Mouse (Mus musculus) brown adipose tissue, adult 24 weeks (tissue): ENCODE measurements around the gene Hes3. TPM values are rescaled to one million over a fixed set of nuclear protein-coding genes. Genes with fewer than 3 reads are reported as not detected.
A peak's percentile ranks its signal among the peaks of the same experiment; 100 is the strongest.

Experiments used
- H3K27ac ChIP-seq: fragments of 200-500 bp; replicated peaks from 2 replicates; pipeline ENCODE4 v1.5.1; 2012; ENCODE audit warnings: low read depth, mild to moderate bottlenecking, low read length
- H3K4me1 ChIP-seq: fragments of 200-500 bp; 2 replicates; pipeline ENCODE4 v1.6.1; 2012; ENCODE audit warnings: low read length, mixed read lengths; ENCODE audit not compliant: control insufficient read depth, insufficient read depth, insufficient read length
- H3K4me3 ChIP-seq: fragments of 200-500 bp; 2 replicates; pipeline ENCODE4 v1.5.1; 2012; ENCODE audit warnings: low read depth, mild to moderate bottlenecking, low read length, moderate library complexity; ENCODE audit not compliant: insufficient read depth
- polyA plus RNA-seq: library from polyadenylated mRNA; stranded (reverse); fragments of >200 nt; gene quantifications from 2 replicates; pipeline ENCODE4 v1.2.4, GENCODE M21; 2012; ENCODE audit not compliant: missing spikeins, insufficient read depth, insufficient read length

Hes3 gene
- polyA plus RNA-seq, 1 experiment, result not detected

DNA sequence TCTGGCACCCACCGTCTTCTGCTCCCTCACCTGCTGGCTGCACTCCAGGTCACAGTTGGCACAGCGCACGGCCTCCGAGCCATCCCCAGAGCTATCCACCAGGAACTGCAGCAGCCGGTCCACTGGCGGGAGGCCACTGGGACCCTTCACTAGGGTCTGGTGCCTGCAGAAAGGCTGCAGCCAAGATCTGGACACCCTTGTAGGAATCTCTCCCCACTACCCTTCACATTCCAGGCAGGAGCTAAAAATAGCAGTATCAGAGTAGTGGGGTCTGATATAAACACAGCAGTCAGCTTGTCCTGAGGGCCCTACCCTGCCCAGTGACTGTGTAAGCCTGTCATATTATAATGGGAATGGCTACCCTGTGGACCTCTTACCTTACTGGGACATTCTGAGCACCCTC, 26.2 kb upstream of the Hes3 start:
- Histone ChIP-seq H3K4me3 (no peak overlapping the region), H3K4me1 (no peaks in the 10 kb centered on the region)

DNA sequence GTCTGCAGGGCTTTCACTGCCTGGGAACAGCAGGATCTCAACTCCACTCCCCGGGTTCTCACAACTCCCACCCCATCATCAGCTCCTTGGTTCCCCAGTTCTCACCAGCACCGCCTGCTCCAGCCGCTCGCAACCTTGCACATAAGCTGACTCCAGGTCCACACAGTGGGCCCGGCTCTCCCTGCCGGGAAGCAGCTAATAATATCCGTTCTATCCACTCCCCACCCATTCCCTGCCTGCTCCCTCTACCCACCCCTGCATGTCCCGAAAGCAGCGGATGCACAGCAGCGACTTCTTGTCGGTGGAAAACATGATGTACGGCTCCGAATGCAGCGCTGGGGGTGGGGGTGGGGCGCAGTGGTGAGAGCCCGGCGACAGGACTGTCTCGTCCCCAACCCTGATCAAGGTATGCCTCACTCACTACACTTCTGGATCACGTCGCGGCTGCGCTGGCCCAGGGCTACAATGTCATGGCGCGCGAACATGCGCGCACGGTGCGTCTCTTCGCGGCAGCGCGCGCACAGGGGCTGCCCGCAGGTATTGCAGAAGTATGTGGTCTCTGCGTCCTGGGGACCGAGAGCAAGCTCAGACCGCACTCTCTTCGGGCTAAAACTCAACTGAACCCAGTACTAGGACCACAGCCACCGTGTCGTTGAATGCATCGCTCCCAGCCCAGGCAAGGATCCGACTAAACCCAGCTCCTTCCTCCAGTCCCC, 24.2 kb upstream of the Hes3 start:
- no peak overlapping the region for H3K4me3 ChIP-seq

More for the DNA sequence above, 26.2 kb upstream of the Hes3 start:
- H3K27ac ChIP-seq, result no peak overlapping the region

DNA sequence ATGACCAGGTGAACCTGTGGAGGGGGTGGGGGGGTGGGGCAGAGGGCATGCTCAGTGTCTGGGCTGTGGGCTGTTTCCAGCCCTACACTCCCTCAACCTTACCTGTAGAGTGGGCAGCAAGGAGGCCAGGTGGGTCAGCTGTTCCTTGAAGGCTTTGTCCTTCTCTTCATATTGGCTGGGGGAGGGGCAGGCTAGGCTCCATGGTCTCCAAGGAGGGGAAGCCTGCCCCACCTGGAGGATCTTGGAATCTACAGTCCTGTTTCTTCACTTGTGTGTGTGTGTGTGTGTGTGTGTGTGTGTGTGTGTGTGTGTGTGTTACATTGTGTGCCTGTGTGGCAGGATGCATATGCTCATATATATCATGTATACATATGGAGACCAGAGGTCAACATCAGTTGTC, 22.5 kb upstream of the Hes3 start:
- H3K4me3 ChIP-seq, result no peak overlapping the region
- no peaks in the 10 kb centered on the region for H3K4me1 ChIP-seq

More for the DNA sequence above, 24.2 kb upstream of the Hes3 start:
- no peaks in the 10 kb centered on the region for H3K4me1 ChIP-seq
- no peak overlapping the region for H3K27ac ChIP-seq

DNA sequence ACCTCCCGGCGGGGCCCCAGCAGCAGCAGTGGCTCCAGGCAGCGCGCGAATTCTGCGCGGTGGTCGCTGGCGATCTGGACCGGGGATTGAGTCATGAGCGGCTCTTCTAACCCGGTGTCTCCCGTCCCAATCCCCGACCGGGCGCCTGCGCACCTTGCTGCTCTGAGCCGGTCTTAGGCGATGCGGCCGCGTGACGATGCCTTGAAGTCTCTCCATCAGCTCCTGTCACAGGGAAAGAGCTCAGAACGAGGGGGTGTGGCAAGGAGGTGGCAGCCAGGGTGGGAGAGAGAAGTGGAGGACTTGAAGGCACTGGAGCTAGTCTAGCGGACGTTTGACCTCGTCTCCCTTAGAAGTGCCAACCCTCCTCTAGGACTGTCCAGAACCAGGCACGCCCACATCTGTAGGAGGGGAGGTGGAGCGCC, 21.8 kb upstream of the Hes3 start:
- peak overlapping the region; percentile 49 for H3K4me3 ChIP-seq
- H3K27ac ChIP-seq, result no peak overlapping the region
- H3K4me1 ChIP-seq, result no peaks in the 10 kb centered on the region

More for the DNA sequence above, 22.5 kb upstream of the Hes3 start:
- H3K27ac ChIP-seq, result no peak overlapping the region

DNA sequence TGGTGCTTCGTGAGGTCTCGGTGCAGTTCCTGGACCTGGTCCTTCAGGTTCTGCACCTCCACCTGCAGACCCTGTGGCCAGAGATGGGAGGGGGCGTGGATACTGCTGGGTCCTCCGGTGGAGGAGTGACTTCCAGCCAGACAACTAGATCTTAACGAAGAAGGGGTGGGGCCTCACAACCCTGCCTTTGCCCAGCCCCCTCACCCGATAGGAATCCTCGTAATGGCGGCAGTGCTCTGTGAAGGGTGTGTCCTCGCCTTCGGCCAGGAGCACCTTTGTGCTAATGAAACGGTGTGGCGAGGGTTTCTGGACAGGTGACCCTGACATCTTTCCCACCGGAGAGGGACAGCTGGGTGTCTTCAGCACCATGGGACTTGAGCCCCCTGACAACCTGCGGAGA, 20.7 kb upstream of the Hes3 start:
- Histone ChIP-seq H3K4me1 (no peaks in the 10 kb centered on the region; the same call in 1 of the 2 replicates), H3K27ac (no peak overlapping the region), H3K4me3 (no peak overlapping the region)

DNA sequence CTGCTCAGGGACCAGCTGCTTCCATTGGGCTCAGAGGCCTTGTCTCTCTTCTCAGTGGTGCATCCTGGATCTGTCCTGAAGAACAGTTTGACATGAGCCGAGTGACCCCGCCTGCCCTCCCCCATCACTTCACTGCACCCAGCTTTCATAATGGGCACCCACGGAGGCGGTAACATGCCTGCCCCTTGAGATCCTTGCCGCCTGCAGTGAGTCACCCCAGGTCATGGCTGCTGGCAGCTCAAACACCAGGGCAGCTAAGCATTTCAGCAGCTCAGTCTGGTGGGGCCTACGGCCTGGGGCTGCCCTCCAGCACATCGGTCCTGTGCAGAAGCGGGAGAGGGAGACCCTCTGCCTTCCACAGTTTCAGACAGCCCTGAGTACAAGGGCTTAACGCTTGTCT, 16.1 kb upstream of the Hes3 start:
- H3K27ac ChIP-seq, result no peak overlapping the region
- H3K4me1 ChIP-seq, result no peaks in the 10 kb centered on the region; the same call in 1 of the 2 replicates
- no peak overlapping the region for H3K4me3 ChIP-seq

DNA sequence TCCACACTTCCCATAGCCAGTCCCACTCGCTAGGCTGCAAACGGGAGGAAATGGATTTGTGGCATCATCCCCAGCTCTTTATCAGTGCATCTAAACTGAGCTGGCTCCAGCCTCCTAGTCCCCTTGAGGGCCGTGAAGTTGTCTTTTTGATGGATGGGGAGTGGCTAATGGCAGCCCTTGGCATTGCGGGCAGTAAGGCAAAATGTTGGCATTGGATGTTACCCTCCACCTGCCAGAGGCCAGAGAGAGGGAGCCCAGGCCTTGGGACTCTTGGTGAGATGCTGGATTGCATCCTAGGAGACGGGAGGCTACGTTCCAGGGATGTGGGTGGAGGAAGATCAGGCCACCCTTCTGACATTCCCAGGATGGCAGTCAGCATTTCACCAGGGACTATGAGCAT, 14.5 kb upstream of the Hes3 start:
- no peaks in the 10 kb centered on the region; the same call in 1 of the 2 replicates for H3K4me1 ChIP-seq
- no peak overlapping the region for H3K27ac ChIP-seq
- no peak overlapping the region for H3K4me3 ChIP-seq

DNA sequence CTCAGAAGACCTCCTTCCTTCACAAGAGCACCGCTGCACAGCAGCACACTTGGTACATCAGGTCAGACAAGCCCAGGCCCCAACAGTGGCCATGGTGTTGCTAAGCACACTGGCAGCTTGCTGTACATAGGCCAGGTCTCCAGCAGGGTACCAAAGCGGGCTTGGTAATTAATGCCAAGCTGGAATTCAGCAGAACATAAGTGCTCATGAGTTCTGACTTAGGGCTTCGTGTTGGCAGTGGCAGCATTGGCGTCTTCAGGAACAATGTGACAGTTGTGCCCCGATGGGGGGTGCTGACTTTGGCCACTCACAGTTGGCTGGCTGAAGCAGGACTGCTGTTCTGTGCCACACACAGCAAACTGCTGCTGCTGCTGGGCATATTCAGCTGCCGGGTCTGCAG, 13.2 kb upstream of the Hes3 start:
- Histone ChIP-seq H3K4me3 (no peak overlapping the region), H3K27ac (no peak overlapping the region), H3K4me1 (no peaks in the 10 kb centered on the region; the same call in 1 of the 2 replicates)

DNA sequence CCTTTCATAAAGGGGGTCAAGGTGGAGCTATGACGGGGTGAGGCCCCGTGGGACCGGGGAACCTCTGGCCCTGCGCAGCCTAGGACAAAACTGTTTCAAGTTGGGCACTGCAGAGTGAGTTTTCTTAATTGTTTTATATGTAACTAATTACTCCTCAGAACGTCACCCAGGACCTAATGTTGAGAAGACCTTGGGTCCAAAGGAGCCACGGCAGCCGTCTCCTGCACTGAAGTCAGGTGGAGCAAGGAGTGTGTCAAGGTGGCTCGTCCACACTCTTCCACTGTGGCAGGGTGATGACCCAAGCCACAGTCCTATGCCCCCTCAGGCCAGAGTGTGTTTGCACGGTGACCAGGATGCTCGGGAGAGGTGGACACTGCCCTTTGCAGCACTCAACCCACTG, 11.7 kb upstream of the Hes3 start:
- no peak overlapping the region for H3K4me3 ChIP-seq
- H3K27ac ChIP-seq, result no peak overlapping the region
- H3K4me1 ChIP-seq, result peaks cover 3% of the 10 kb centered on the region; the same call in 1 of the 2 replicates

DNA sequence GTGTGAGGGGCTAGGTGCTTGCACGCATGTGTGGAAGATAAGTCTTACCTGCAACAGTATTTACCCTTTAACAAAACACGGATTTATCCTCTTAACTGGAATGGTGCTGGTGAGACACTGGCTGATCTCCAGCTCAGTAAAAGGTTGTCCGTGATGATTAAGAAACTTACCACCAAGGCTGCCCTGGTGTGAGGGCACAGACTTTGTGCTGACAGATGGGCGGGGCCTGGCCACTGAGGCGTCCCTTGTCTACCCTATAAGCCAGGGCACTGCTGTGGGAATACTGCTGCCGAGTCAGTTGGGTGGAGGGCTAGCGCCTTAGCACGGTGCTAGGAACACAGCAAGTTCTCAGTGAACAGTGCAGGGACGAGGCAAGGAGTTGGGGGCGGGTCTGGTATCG, 10.6 kb upstream of the Hes3 start:
- Histone ChIP-seq H3K4me3 (no peak overlapping the region), H3K4me1 (peaks cover 5% of the 10 kb centered on the region), H3K27ac (no peak overlapping the region)

DNA sequence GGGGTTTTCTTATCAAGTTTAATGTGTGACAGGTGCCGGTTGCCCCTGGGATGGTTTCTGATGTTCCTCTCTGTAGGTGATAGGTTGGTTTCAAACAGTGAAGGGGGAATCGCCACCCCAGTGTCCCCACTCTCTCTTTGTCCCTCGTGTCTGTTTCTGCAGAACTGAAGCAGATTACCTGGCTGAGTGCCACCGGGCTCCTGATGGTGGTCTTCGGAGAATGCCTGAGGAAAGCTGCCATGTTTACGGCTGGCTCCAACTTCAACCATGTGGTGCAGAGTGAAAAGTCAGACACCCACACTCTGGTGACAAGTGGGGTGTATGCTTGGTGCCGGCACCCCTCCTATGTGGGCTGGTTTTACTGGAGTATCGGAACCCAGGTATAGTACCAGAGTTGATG, 8.9 kb upstream of the Hes3 start:
- no peak overlapping the region for H3K27ac ChIP-seq
- no peak overlapping the region for H3K4me3 ChIP-seq
- peaks cover 8% of the 10 kb centered on the region for H3K4me1 ChIP-seq

DNA sequence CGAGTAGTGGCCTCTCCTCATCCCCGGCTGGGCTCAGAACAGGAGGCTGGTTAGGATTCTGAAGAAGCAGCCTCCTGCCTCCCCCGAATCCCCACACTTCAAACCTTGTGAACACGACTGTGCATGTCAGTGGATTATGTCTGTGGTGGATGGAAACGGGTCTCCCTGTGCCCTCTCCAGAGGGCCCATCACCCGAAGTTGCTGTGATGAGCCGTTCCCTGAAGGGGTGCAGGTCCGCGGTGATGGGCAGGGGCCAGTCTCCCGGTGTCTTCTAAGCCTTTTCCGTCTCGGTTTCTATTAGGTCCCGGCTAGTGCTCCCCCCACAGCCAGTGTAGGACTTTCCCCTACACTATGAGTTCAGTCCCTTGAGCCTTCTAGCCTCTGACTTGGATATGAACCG, 7.4 kb upstream of the Hes3 start:
- peak overlapping the region; percentile 86; the same call in 1 of the 2 replicates for H3K4me3 ChIP-seq
- H3K4me1 ChIP-seq, result peaks cover 8% of the 10 kb centered on the region
- no peak overlapping the region for H3K27ac ChIP-seq

DNA sequence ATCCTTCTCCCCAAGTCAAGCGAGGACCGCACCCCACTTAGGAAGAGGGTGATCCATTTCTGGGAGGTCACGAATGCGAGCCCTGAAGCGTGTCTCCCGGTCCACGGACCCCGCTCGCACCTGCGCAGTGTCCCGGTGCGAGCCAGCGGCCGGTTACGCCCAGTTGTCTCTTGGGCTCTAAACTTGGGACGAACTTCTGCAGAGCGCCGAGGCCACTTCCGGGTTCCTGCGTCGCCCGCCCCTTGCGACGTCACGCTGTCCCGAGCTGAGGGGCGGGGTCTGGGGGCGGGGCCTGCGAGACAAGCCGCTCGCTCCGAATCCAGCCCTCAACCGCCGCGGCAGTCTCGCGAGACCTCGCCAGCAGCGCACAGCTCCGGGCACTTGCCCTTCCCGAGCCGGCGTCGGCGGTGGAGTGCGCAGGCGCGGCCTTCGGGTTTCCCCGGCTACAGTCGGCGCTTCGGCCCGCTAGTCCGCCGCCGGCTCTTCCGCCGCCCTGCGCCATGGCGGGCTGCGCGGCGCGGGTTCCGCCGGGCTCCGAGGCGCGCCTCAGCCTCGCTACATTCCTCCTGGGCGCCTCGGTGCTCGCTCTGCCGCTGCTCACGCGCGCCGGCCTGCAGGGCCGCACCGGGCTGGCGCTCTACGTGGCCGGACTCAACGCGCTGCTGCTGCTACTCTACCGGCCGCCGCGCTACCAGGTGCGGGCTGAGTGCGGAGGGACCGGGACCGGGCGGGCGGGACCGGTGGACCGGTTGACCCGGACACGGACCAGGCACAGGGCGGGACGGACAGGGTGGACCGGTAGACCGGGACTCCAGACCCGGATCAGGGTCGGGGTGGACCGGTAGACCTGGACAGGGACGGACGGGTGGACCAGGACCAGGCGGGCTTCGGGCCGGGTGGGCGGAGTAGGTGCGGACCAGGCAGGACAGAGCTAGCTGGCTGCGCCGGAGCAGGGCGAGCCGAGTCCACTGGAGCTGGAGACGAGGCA, 5.7 kb upstream of the Hes3 start, which contains the start of gene Icmt:
TSS of gene Icmt (plus strand) at position 354 of the 988 bp plus-strand sequence.
- Histone ChIP-seq H3K4me3 (peak within 1 kb of the TSS; percentile 89), H3K27ac (peak within 1 kb of the TSS; percentile 89), H3K4me1 (peaks cover 8% of the 10 kb centered on the region)

DNA sequence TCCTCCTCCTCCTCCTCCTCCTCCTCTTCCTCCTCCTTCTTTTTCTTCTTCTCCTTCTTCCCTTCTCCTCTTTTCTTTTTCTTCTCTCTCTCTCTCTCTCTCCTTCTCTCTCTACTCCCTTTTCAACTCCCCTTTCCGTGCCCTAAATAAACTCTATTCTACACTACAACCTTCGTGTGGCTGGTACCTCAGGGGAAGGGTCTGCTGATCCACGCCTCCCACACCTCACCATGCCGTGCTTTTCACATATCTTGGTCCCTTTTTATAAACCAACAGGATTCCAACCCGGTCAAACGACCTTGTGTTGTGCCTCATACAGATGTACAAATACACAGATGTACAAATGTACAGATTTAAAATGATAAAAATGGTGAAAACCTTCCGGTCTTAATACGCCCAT, 4.9 kb upstream of the Hes3 start:
- peak overlapping the region; percentile 89 for H3K27ac ChIP-seq
- peak overlapping the region; percentile 89 for H3K4me3 ChIP-seq
- H3K4me1 ChIP-seq, result peaks cover 8% of the 10 kb centered on the region; the same call in 1 of the 2 replicates

DNA sequence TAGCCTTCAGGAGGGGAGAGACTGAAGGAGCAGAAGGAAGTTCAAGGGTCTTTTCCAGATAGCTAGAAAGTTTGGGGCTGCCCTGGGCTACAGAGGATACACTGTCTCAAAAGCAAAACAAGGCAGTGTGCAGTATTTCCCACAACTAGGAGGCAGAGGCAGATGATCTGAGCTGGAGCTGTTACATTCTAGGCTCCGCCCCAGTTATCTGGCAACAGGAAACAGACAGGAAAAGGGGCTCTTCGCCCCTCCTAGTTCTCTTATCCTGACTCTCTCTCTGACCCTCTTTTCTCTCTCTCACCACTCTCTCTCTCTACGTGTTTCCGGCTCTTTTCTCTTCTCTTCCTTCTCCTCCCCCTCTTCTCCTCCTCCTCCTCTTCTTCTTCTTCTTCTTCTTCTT, 4.5 kb upstream of the Hes3 start:
- Histone ChIP-seq H3K4me3 (no peak overlapping the region), H3K27ac (peak overlapping the region; percentile 44), H3K4me1 (peaks cover 8% of the 10 kb centered on the region; the same call in 1 of the 2 replicates)
